Mouse (Mus musculus): ENCODE measurements around the gene Gm13283.
"Not testable (repeated sequence)": the region's sequence is repeated elsewhere in the genome, so short reads cannot be mapped to it uniquely, and the experiment has no call there.

Gm13283 gene

DNA sequence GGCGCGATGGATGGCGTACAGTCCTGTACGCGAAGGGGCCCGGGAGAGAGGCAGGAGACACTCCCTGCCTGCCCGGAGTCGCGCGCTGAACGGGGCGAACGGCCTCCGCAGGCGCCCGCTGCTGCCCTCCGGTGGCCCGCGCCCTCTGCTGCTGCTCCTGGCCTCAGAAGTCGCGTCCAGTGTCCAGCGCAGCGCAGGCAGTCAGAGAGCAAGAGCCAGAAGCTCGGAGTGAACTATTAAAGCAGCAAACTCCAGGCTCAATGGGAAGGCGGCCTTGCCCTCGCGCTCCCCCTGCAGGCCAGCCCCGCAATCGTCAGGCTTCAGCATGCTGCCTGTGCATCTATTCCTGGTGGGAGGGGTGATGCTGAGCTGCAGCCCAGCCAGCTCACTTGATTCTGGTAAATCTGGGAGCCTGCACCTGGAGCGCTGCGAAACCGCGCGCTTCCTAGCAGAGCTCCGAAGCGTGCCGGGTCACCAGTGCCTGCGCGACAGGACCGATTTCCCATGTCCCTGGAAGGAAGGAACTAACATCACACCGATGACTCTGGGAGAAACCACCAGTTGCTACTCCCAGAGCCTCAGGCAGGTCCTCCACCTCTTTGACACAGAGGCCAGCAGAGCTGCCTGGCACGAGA is 3.6 kb downstream of the Gm13283 start:
- peak; percentile 69 for DNase-seq (ENCODE audit: low spot score)

DNA sequence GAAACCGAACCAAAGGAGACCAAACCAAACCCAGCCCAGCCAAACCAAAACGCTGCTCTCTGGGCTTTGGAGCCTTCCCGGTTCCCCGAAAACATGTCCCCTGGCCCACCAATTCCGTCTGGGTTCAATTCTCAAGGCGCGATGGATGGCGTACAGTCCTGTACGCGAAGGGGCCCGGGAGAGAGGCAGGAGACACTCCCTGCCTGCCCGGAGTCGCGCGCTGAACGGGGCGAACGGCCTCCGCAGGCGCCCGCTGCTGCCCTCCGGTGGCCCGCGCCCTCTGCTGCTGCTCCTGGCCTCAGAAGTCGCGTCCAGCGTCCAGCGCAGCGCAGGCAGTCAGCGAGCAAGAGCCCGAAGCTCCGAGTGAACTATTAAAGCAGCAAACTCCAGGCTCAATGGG is 13.6 kb downstream of the Gm13283 start, which contains the start of gene Gm13290:
TSS of gene Gm13290 (plus strand) at position 301 of the 400 bp plus-strand sequence.
- not testable (repeated sequence) for DNase-seq (ENCODE audit: low spot score)

DNA sequence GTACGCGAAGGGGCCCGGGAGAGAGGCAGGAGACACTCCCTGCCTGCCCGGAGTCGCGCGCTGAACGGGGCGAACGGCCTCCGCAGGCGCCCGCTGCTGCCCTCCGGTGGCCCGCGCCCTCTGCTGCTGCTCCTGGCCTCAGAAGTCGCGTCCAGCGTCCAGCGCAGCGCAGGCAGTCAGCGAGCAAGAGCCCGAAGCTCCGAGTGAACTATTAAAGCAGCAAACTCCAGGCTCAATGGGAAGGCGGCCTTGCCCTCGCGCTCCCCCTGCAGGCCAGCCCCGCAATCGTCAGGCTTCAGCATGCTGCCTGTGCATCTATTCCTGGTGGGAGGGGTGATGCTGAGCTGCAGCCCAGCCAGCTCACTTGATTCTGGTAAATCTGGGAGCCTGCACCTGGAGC is 16.7 kb downstream of the Gm13283 start, which contains the start of gene Gm13289:
TSS of gene Gm13289 (plus strand) at position 301 of the 400 bp plus-strand sequence.
- DNase-seq (ENCODE audit: low spot score) = not testable (repeated sequence)

DNA sequence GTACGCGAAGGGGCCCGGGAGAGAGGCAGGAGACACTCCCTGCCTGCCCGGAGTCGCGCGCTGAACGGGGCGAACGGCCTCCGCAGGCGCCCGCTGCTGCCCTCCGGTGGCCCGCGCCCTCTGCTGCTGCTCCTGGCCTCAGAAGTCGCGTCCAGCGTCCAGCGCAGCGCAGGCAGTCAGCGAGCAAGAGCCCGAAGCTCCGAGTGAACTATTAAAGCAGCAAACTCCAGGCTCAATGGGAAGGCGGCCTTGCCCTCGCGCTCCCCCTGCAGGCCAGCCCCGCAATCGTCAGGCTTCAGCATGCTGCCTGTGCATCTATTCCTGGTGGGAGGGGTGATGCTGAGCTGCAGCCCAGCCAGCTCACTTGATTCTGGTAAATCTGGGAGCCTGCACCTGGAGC is 19.6 kb downstream of the Gm13283 start, which contains the start of gene Gm13272:
TSS of gene Gm13272 (plus strand) at position 301 of the 400 bp plus-strand sequence.
- DNase-seq (ENCODE audit: low spot score) = not testable (repeated sequence)

DNA sequence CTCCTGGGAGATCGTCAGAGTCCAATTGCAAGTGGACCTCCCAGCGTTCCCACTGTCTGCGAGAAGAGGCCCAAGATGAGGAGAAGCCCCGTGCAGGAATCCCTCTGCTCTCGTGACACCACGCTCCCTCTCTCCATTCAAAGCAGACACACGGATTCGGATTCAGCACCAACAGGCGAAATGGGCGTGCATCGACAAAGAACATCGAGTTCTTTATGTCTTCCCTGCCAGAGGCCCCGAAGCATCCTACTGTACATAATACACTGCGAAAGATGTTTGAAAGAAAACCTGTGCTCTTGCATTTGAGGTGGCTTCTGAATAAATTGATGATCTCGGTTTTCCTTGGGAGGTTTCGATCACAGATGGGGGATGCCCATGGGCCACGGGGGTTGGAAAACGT is 20.4 kb downstream of the Gm13283 start:
- DNase-seq (ENCODE audit: low spot score) = not testable (repeated sequence)

DNA sequence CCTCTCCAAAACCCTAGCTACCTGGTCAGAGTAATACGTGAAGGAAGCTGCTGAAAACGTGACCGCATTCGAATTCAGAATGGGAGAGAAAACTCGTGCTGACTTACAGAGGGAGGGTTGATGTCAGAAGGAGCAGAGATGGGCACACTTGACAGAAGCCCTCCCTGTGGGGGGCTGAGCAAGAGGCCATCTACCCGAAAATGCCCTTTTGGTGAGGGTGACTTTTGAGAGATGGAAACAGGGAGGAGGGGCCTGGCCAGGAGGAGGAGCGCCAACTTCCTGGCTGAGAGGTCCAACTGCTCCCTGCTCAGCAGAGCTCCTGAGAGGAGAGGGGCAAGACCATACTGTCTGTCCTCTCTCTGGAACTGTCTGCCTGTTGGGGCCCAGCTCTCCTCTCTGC is 21.9 kb downstream of the Gm13283 start, which contains the start of gene Ifnz:
TSS of gene Ifnz (plus strand) at position 301 of the 400 bp plus-strand sequence.
- not testable (repeated sequence) for DNase-seq (ENCODE audit: low spot score)

DNA sequence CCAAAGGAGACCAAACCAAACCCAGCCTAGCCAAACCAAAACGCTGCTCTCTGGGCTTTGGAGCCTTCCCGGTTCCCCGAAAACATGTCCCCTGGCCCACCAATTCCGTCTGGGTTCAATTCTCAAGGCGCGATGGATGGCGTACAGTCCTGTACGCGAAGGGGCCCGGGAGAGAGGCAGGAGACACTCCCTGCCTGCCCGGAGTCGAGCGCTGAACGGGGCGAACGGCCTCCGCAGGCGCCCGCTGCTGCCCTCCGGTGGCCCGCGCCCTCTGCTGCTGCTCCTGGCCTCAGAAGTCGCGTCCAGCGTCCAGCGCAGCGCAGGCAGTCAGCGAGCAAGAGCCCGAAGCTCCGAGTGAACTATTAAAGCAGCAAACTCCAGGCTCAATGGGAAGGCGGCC is 22.4 kb downstream of the Gm13283 start:
- DNase-seq (ENCODE audit: low spot score) = not testable (repeated sequence)

DNA sequence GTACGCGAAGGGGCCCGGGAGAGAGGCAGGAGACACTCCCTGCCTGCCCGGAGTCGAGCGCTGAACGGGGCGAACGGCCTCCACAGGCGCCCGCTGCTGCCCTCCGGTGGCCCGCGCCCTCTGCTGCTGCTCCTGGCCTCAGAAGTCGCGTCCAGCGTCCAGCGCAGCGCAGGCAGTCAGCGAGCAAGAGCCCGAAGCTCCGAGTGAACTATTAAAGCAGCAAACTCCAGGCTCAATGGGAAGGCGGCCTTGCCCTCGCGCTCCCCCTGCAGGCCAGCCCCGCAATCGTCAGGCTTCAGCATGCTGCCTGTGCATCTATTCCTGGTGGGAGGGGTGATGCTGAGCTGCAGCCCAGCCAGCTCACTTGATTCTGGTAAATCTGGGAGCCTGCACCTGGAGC is 25.5 kb downstream of the Gm13283 start, which contains the start of gene Gm13276:
TSS of gene Gm13276 (plus strand) at position 301 of the 400 bp plus-strand sequence.
- not testable (repeated sequence) for DNase-seq (ENCODE audit: low spot score)

DNA sequence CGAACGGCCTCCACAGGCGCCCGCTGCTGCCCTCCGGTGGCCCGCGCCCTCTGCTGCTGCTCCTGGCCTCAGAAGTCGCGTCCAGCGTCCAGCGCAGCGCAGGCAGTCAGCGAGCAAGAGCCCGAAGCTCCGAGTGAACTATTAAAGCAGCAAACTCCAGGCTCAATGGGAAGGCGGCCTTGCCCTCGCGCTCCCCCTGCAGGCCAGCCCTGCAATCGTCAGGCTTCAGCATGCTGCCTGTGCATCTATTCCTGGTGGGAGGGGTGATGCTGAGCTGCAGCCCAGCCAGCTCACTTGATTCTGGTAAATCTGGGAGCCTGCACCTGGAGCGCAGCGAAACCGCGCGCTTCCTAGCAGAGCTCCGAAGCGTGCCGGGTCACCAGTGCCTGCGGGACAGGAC is 28.5 kb downstream of the Gm13283 start, which contains the start of gene Gm13277:
TSS of gene Gm13277 (plus strand) at position 231 of the 400 bp plus-strand sequence.
- peak; percentile 62 for DNase-seq (ENCODE audit: low spot score)

DNA sequence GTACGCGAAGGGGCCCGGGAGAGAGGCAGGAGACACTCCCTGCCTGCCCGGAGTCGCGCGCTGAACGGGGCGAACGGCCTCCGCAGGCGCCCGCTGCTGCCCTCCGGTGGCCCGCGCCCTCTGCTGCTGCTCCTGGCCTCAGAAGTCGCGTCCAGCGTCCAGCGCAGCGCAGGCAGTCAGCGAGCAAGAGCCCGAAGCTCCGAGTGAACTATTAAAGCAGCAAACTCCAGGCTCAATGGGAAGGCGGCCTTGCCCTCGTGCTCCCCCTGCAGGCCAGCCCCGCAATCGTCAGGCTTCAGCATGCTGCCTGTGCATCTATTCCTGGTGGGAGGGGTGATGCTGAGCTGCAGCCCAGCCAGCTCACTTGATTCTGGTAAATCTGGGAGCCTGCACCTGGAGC is 31.3 kb downstream of the Gm13283 start, which contains the start of gene Gm13278:
TSS of gene Gm13278 (plus strand) at position 301 of the 400 bp plus-strand sequence.
- not testable (repeated sequence) for DNase-seq (ENCODE audit: low spot score)

DNA sequence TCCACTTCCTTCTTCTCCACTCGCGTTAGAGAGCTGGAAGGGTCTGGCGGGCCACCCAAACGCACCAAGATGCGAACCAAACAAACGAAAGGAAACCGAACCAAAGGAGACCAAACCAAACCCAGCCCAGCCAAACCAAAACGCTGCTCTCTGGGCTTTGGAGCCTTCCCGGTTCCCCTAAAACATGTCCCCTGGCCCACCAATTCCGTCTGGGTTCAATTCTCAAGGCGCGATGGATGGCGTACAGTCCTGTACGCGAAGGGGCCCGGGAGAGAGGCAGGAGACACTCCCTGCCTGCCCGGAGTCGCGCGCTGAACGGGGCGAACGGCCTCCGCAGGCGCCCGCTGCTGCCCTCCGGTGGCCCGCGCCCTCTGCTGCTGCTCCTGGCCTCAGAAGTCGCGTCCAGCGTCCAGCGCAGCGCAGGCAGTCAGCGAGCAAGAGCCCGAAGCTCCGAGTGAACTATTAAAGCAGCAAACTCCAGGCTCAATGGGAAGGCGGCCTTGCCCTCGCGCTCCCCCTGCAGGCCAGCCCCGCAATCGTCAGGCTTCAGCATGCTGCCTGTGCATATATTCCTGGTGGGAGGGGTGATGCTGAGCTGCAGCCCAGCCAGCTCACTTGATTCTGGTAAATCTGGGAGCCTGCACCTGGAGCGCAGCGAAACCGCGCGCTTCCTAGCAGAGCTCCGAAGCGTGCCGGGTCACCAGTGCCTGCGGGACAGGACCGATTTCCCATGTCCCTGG is 34.2 kb downstream of the Gm13283 start, which contains the start of gene Gm13275:
TSS of gene Gm13275 (plus strand) at position 552 of the 740 bp plus-strand sequence.
- peak; percentile 70 for DNase-seq (ENCODE audit: low spot score)

DNA sequence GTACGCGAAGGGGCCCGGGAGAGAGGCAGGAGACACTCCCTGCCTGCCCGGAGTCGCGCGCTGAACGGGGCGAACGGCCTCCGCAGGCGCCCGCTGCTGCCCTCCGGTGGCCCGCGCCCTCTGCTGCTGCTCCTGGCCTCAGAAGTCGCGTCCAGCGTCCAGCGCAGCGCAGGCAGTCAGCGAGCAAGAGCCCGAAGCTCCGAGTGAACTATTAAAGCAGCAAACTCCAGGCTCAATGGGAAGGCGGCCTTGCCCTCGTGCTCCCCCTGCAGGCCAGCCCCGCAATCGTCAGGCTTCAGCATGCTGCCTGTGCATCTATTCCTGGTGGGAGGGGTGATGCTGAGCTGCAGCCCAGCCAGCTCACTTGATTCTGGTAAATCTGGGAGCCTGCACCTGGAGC is 37.2 kb downstream of the Gm13283 start, which contains the start of gene Gm13279:
TSS of gene Gm13279 (plus strand) at position 301 of the 400 bp plus-strand sequence.
- not testable (repeated sequence) for DNase-seq (ENCODE audit: low spot score)

DNA sequence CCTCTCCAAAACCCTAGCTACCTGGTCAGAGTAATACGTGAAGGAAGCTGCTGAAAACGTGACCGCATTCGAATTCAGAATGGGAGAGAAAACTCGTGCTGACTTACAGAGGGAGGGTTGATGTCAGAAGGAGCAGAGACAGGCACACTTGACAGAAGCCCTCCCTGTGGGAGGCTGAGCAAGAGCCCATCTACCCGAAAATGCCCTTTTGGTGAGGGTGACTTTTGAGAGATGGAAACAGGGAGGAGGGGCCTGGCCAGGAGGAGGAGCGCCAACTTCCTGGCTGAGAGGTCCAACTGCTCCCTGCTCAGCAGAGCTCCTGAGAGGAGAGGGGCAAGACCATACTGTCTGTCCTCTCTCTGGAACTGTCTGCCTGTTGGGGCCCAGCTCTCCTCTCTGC is 39.4 kb downstream of the Gm13283 start, which contains the start of gene Gm13285:
TSS of gene Gm13285 (plus strand) at position 301 of the 400 bp plus-strand sequence.
- DNase-seq (ENCODE audit: low spot score) = not testable (repeated sequence)

DNA sequence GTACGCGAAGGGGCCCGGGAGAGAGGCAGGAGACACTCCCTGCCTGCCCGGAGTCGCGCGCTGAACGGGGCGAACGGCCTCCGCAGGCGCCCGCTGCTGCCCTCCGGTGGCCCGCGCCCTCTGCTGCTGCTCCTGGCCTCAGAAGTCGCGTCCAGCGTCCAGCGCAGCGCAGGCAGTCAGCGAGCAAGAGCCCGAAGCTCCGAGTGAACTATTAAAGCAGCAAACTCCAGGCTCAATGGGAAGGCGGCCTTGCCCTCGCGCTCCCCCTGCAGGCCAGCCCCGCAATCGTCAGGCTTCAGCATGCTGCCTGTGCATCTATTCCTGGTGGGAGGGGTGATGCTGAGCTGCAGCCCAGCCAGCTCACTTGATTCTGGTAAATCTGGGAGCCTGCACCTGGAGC is 43.0 kb downstream of the Gm13283 start, which contains the start of gene Gm13287:
TSS of gene Gm13287 (plus strand) at position 301 of the 400 bp plus-strand sequence.
- DNase-seq (ENCODE audit: low spot score) = not testable (repeated sequence)

DNA sequence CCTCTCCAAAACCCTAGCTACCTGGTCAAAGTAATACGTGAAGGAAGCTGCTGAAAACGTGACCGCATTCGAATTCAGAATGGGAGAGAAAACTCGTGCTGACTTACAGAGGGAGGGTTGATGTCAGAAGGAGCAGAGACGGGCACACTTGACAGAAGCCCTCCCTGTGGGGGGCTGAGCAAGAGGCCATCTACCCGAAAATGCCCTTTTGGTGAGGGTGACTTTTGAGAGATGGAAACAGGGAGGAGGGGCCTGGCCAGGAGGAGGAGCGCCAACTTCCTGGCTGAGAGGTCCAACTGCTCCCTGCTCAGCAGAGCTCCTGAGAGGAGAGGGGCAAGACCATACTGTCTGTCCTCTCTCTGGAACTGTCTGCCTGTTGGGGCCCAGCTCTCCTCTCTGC is 45.3 kb downstream of the Gm13283 start, which contains the start of gene Gm13288:
TSS of gene Gm13288 (plus strand) at position 301 of the 400 bp plus-strand sequence.
- not testable (repeated sequence) for DNase-seq (ENCODE audit: low spot score)

DNA sequence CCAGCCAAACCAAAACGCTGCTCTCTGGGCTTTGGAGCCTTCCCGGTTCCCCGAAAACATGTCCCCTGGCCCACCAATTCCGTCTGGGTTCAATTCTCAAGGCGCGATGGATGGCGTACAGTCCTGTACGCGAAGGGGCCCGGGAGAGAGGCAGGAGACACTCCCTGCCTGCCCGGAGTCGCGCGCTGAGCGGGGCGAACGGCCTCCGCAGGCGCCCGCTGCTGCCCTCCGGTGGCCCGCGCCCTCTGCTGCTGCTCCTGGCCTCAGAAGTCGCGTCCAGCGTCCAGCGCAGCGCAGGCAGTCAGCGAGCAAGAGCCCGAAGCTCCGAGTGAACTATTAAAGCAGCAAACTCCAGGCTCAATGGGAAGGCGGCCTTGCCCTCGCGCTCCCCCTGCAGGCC is 45.8 kb downstream of the Gm13283 start:
- peak; percentile 25 for DNase-seq (ENCODE audit: low spot score)

Data from ovary, adult 18-20 months (tissue).